8 mouse cellular contexts compared by ENCODE assay signal in genomic region chr2:117231257-117231656, GRCm38 (mm10). TPM values are rescaled to one million over a fixed set of nuclear protein-coding genes. Genes with fewer than 3 reads are reported as not detected.
A peak's percentile ranks its signal among the peaks of the same experiment; 100 is the strongest.
DNase-seq lines count a peak whose midpoint lies in the region; ATAC-seq and TF ChIP-seq lines count a peak whose summit lies in the region.

No protein-coding gene starts in this region.

- 6% methylated on average over 13 of the region's 13 CpGs for WGBS in intestine, embryonic 16.5 days
- 5% methylated on average over 13 of the region's 13 CpGs for WGBS in midbrain, embryonic 12.5 days

- no peak overlapping the region for H3K9ac ChIP-seq in intestine, embryonic 16.5 days (ENCODE audit: low read depth, low read length)
- H3K9ac ChIP-seq in midbrain, embryonic 12.5 days (replicated peaks) = no peak overlapping the region

- H3K27me3 ChIP-seq in intestine, embryonic 16.5 days (replicated peaks; ENCODE audit: control insufficient read depth, insufficient read depth, low read length) = no peaks in the 10 kb centered on the region
- H3K27me3 ChIP-seq in midbrain, embryonic 12.5 days = peaks cover 7% of the 10 kb centered on the region; the same call in 1 of the 2 replicates

- DNase-seq in cerebellum, postnatal 36 days = peak; percentile 79 to 80
- DNase-seq in gastrocnemius, adult 2 months = peak; percentile 88
- peak; percentile 89 to 90 for DNase-seq in left cerebral cortex, postnatal 14 days (ENCODE audit: low spot score in 2 of 2)
- peak; percentile 98 for DNase-seq in right cerebral cortex, postnatal 4 days
- peak; percentile 73 to 87 for DNase-seq in urinary bladder, postnatal 4 days (ENCODE audit: low spot score in 2 of 2)

- intact Hi-C loops in gastrocnemius, adult 2 months (cut with DNase I) = loop anchor here (2.0 kb wide), 1 partner anchor 330 kb away; no protein-coding TSS in a partner anchor
- intact Hi-C loops in left cerebral cortex, postnatal 14 days (cut with DNase I) = loop anchor here (1.0 to 5.0 kb wide), 4 partner anchors 34 to 334 kb away; partner anchors contain the start of gene Spred1

- H3K4me3 ChIP-seq in gastrocnemius, adult 2 months = no peak overlapping the region
- H3K4me3 ChIP-seq in intestine, embryonic 16.5 days (ENCODE audit: low read length) = no peak overlapping the region
- no peak overlapping the region for H3K4me3 ChIP-seq in midbrain, embryonic 12.5 days

- H3K27ac ChIP-seq in gastrocnemius, adult 2 months = no peak overlapping the region
- H3K27ac ChIP-seq in intestine, embryonic 16.5 days (ENCODE audit: low read length) = no peak overlapping the region
- H3K27ac ChIP-seq in midbrain, embryonic 12.5 days (replicated peaks) = no peak overlapping the region

- peak; percentile 52 for ATAC-seq in activated CD4-positive, CD25-positive, alpha-beta regulatory T cell, adult 4 months
- ATAC-seq in intestine, embryonic 16.5 days = peak; percentile 86
- peak; percentile 65; the same call in 1 of the 2 replicates for ATAC-seq in midbrain, embryonic 12.5 days (ENCODE audit: low FRiP score, low read depth)

- H3K4me1 ChIP-seq in intestine, embryonic 16.5 days (ENCODE audit: control insufficient read depth, insufficient read depth, low read length) = no peaks in the 10 kb centered on the region
- H3K4me1 ChIP-seq in midbrain, embryonic 12.5 days = peaks cover 8% of the 10 kb centered on the region; the same call in 1 of the 2 replicates

- peak; percentile 98 for TF ChIP-seq CTCF in gastrocnemius, adult 2 months (IDR thresholded peaks at IDR 0.05)

- H3K36me3 ChIP-seq in intestine, embryonic 16.5 days (ENCODE audit: control insufficient read depth, insufficient read depth, low read length) = no peaks in the 10 kb centered on the region
- H3K36me3 ChIP-seq in midbrain, embryonic 12.5 days = no peaks in the 10 kb centered on the region

- H3K9me3 ChIP-seq in intestine, embryonic 16.5 days (ENCODE audit: control insufficient read depth, low read length) = no peaks in the 10 kb centered on the region
- H3K9me3 ChIP-seq in midbrain, embryonic 12.5 days = no peaks in the 10 kb centered on the region

- 0 out of 2 replicates have a peak overlapping the region, but pooled peaks have one; percentile 25 for H3K4me2 ChIP-seq in intestine, embryonic 16.5 days (ENCODE audit: low read depth, low read length)
- H3K4me2 ChIP-seq in midbrain, embryonic 12.5 days (replicated peaks) = no peak overlapping the region

RNA-seq across cellular contexts. Expression of gene Fam98b, which starts 18.3 kb away (rescaled TPM):
- 1 to 10 TPM; 7.8 to 9.5 TPM for polyA plus RNA-seq in activated CD4-positive, CD25-positive, alpha-beta regulatory T cell, adult 4 months (2017; shearing (Covaris generic))
- total RNA-seq in gastrocnemius, adult 2 months (2021) = 10 to 100 TPM; 20.4 to 21.9 TPM
- 4.8 and 6.6 TPM in 2 replicates for polyA plus RNA-seq in intestine, embryonic 16.5 days (2015; fragmentation: Nextera tagmentation; extraction: Ambion mirVana)
- 10 to 100 TPM; 46.1 to 46.6 TPM for total RNA-seq in left cerebral cortex, postnatal 14 days (2021)
- polyA plus RNA-seq in midbrain, embryonic 12.5 days (2016; fragmentation: Nextera tagmentation; extraction: Ambion mirVana) = 19.6 and 20.9 TPM in 2 replicates
